Mouse (Mus musculus) CH12.LX (cell line): ENCODE results near the gene Ccdc84.

Experiments
- CTCF ChIP-seq, 2 experiments: IDR thresholded peaks in 1 of 2; conservative IDR thresholded peaks in 1 of 2; 2 replicates each; pipeline ENCODE4 v1.5.1; 2011 to 2012; ENCODE audit warnings: low read depth in 2 of 2, low read length in 2 of 2, improper control_type of control experiment in 1 of 2, inconsistent platforms in 1 of 2, mild to moderate bottlenecking in 1 of 2, moderate library complexity in 1 of 2
- GABPA ChIP-seq: IDR thresholded peaks from 2 replicates; pipeline ENCODE4 v1.6.1; 2012; ENCODE audit warnings: low read depth, low read length, improper control_type of control experiment, inconsistent platforms; ENCODE audit not compliant: insufficient replicate concordance
- HCFC1 ChIP-seq: IDR thresholded peaks from 2 replicates; pipeline ENCODE4 v1.6.1; 2012; ENCODE audit warnings: low read depth, mild to moderate bottlenecking, inconsistent platforms, low read length, improper control_type of control experiment
- MAZ ChIP-seq: IDR thresholded peaks from 2 replicates; pipeline ENCODE4 v1.6.1; 2012; ENCODE audit warnings: low read depth, mild to moderate bottlenecking, inconsistent platforms, low read length, improper control_type of control experiment, moderate library complexity
- NELFE ChIP-seq: IDR thresholded peaks from 2 replicates; pipeline ENCODE4 v1.6.1; 2011; ENCODE audit warnings: low read depth, low read length, improper control_type of control experiment
- POLR2A ChIP-seq: IDR thresholded peaks from 2 replicates; pipeline ENCODE4 v1.6.1; 2011; ENCODE audit warnings: low read depth, mild to moderate bottlenecking, improper control_type of control experiment, low read length
- POLR2AphosphoS2 ChIP-seq: IDR thresholded peaks from 2 replicates; pipeline ENCODE4 v1.6.1; 2011; ENCODE audit warnings: low read depth, low read length, improper control_type of control experiment
- RCOR1 ChIP-seq: conservative IDR thresholded peaks from 2 replicates; pipeline ENCODE4 v1.6.1; 2012; ENCODE audit warnings: low read depth, mild to moderate bottlenecking, inconsistent platforms, low read length, improper control_type of control experiment
- ZC3H11A ChIP-seq: IDR thresholded peaks from 2 replicates; pipeline ENCODE4 v1.6.1; 2012; ENCODE audit warnings: low read depth, mild to moderate bottlenecking, inconsistent platforms, low read length, improper control_type of control experiment
- ZNF384 ChIP-seq: IDR thresholded peaks from 2 replicates; pipeline ENCODE4 v1.6.1; 2012; ENCODE audit warnings: low read depth, low read length, improper control_type of control experiment, inconsistent platforms

- TF ChIP-seq CTCF (conservative IDR thresholded peaks at IDR 0.05 in 1 of 2, IDR thresholded peaks at IDR 0.05 in 1 of 2; ENCODE audit: low read depth in 2 of 2, low read length in 2 of 2) (peak in 1 of 2 experiments; percentile 51; a peak in 2 of 4 replicates), RCOR1 (no peak), MAZ (no peak), HCFC1 (no peak), ZNF384 (no peak), GABPA (no peak), ZC3H11A (no peak), POLR2A (no peak), NELFE (no peak), POLR2AphosphoS2 (no peak)
Measured at GRCm38 (mm10) chr9:44432577-44433185, 14.3 kb upstream of the Ccdc84 start.
